Mouse (Mus musculus) lung, adult 2 months (tissue): ENCODE measurements around the gene Kirrel. TPM values are rescaled to one million over a fixed set of nuclear protein-coding genes. Genes with fewer than 3 reads are reported as not detected.

Experiments
- DNase-seq: peaks from one replicate; pipeline ENCODE4 v3.0.0; 2022
- H3K4me1 ChIP-seq: fragments of 200-500 bp; 2 replicates; pipeline ENCODE4 v1.6.1; 2011; ENCODE audit warnings: low read length; ENCODE audit not compliant: control insufficient read depth, insufficient read depth
- H3K4me3 ChIP-seq: fragments of 200-500 bp; replicated peaks from 2 replicates; pipeline ENCODE3; 2011; ENCODE audit warnings: low read depth, mild to moderate bottlenecking, control low read depth, low read length; ENCODE audit errors: extremely low read depth
- CTCF ChIP-seq: fragments of 200-500 bp; IDR thresholded peaks from 2 replicates; pipeline ENCODE4 v1.5.1; 2011; ENCODE audit warnings: mild to moderate bottlenecking, low read length, control low read depth; ENCODE audit not compliant: insufficient read depth
- POLR2A ChIP-seq: fragments of 200-500 bp; IDR thresholded peaks from 2 replicates; pipeline ENCODE4 v1.6.1; 2011; ENCODE audit warnings: low read depth, mild to moderate bottlenecking, control low read depth, low read length, borderline replicate concordance; ENCODE audit errors: extremely low read depth
- WGBS: fragments of 180-500 bp; shearing (Covaris S2); methylation state at CpG from one replicate; pipeline ENCODE4 v1.1.7; 2018; 5-methylcytosine and 5-hydroxymethylcytosine counted together
- polyA plus RNA-seq: library from polyadenylated mRNA; depleted of rRNA; stranded (reverse); fragments of >200 nt; gene quantifications from 2 replicates; pipeline ENCODE4 v1.2.3, GENCODE M21; 2012

The Kirrel gene
- polyA plus RNA-seq, 1 experiment: 14.4 TPM

GRCm38 (mm10) chr3:87193352-87193751, 18.8 kb upstream of the Kirrel start:
- no peaks in the 10 kb centered on the region for H3K4me1 ChIP-seq
- TF ChIP-seq CTCF: no peak
- no peak for TF ChIP-seq POLR2A
- WGBS: 57% methylated on average over 6 of the region's 6 CpGs
- DNase-seq: no peak
- no peak overlapping the region for H3K4me3 ChIP-seq

GRCm38 (mm10) chr3:87176687-87177086, 2.1 kb upstream of the Kirrel start:
- no peak overlapping the region for H3K4me3 ChIP-seq
- no peak for DNase-seq
- WGBS: 81% methylated on average over 4 of the region's 4 CpGs
- 0 out of 2 replicates have a peak, but pooled peaks cover 6% of the 10 kb centered on the region for H3K4me1 ChIP-seq
- TF ChIP-seq CTCF (no peak), POLR2A (no peak)

GRCm38 (mm10) chr3:87175438-87175815, 880 bp upstream of the Kirrel start:
- no peak for DNase-seq
- Histone ChIP-seq H3K4me1 (0 out of 2 replicates have a peak, but pooled peaks cover 6% of the 10 kb centered on the region), H3K4me3 (no peak overlapping the region)
- 0 out of 2 replicates have a peak, but pooled peaks have one; percentile 1 for TF ChIP-seq CTCF
- no peak for TF ChIP-seq POLR2A
- 30% methylated on average over 3 of the region's 3 CpGs for WGBS

- WGBS: 1% methylated on average over 25 of the region's 25 CpGs
- H3K4me3 ChIP-seq: peak overlapping the region; percentile 67
- no peak for TF ChIP-seq CTCF
- no peak for TF ChIP-seq POLR2A
- 0 out of 2 replicates have a peak, but pooled peaks cover 6% of the 10 kb centered on the region for H3K4me1 ChIP-seq
- DNase-seq: no peak
Measured at GRCm38 (mm10) chr3:87174769-87175437, 356 bp upstream of the Kirrel start.

GRCm38 (mm10) chr3:87173486-87174085, 961 bp downstream of the Kirrel start:
- TF ChIP-seq CTCF (no peak), POLR2A (no peak)
- 0 out of 2 replicates have a peak, but pooled peaks cover 6% of the 10 kb centered on the region for H3K4me1 ChIP-seq
- 22% methylated on average over 8 of the region's 8 CpGs for WGBS
- DNase-seq: no peak
- peak overlapping the region; percentile 67 for H3K4me3 ChIP-seq

DNA sequence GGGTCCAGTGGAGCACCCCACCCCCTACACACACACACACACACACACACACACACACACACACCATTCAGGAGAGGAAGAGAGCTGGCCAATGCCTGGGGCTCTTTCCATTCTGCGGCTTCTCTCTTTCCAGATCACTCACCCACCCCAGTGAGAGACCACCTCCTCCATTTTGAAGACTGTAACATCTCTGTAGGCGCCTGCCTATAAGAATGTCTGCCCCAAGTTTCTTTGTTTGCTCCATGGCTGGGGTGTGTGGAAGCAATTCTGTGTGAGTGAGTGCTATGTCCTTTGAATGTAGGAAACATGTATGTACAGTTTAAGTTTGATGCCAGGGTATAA, 1.5 kb downstream of the Kirrel start:
- H3K4me1 ChIP-seq: 0 out of 2 replicates have a peak, but pooled peaks cover 6% of the 10 kb centered on the region
- 35% methylated on average over 2 of the region's 2 CpGs for WGBS
- TF ChIP-seq POLR2A (no peak), CTCF (no peak)
- H3K4me3 ChIP-seq: no peak overlapping the region
- DNase-seq: no peak

DNA sequence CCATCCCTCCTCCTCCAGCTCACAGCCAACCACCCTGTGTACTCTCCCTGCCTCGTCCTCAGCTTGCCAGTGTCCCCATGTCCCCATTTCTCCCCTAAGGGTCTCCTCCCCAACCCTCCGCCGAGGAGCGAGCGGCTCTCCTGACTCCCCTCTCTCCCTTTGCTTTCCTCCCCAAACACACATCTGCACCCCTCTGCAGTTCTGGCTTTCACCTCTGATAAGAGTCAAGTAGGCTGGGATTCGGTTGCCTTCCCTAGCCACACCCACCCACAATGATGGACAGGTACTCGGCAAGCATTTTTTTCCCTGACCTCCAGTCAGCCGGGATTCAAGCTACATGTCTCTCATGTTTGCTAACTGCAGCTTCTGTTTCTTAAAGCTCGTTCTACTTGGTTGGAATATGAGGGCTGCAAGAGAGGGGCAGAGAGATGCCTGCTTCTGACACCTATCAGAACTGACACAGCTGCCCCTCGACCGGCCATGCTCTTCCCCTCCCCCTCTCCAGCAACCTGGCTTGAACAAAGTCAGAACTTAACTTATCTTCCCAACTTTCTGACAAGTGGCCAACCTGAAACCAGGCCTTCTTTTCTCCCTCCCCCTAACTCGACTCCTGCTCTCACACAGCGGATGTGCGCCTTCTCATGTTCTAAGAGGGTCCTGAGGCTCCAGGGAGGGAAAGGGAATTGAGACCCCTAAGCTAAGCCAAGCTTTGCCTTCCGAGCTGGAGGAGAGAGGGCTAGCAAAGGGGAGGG, 2.0 kb downstream of the Kirrel start:
- no peak for DNase-seq
- H3K4me3 ChIP-seq: peak overlapping the region; percentile 14
- TF ChIP-seq CTCF (no peak), POLR2A (no peak)
- 17% methylated on average over 15 of the region's 15 CpGs for WGBS
- 0 out of 2 replicates have a peak, but pooled peaks cover 6% of the 10 kb centered on the region for H3K4me1 ChIP-seq

DNA sequence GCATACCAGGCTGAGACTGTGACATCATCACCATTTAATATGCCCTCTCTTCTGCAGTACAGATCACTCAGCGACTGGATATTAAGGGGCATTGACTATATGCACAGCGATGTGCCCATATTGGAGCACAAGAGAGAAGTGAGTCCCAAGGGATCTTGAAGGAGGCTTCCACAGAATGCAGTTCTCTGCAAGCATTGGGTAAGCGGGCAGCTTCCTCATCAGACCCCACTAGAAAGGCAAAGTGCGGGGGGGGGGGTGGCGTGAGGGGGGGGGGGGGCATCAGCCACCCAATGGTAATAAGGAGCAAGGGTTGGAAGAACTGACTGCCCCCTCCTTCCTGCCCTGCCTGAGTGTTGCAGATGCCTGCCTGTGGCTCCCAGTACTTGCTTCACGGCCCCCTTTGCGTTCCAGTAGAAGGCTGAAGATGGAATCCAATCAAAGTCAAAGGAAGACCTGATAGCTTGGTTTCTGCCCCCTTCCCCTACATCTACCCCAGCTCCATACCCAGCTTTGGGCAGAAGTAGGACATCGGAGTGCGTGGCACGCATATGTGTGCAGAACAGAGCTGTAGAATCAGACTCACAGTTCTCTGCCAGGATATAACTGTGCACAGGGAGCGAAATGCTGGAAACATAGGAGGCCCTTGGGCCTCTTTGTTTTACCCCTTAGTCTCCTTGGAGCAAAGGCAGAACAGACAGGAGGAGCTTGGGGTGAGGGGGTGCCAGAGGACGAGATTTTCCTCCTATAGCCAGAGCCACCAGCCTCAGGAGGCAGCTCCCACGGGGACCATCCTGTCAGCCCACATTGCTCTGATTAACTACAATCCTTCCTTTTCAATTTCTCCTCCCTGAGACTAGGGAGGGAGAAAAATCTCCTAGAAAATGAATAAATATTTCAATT, 3.1 kb downstream of the Kirrel start:
- H3K4me1 ChIP-seq: 0 out of 2 replicates have a peak, but pooled peaks cover 6% of the 10 kb centered on the region
- WGBS: 59% methylated on average over 13 of the region's 13 CpGs
- TF ChIP-seq POLR2A (no peak), CTCF (no peak)

More for the DNA sequence above, 3.1 kb downstream of the Kirrel start:
- DNase-seq: no peak
- no peak overlapping the region for H3K4me3 ChIP-seq
